Mouse (Mus musculus): ENCODE results near the gene Rnf115. TPM values are rescaled to one million over a fixed set of nuclear protein-coding genes. Genes with fewer than 3 reads are reported as not detected.

Gene Rnf115
- polyA plus RNA-seq, 1 experiment from 2014 or later: 90.4 TPM

GRCm38 (mm10) chr3:96701003-96701402, 26.5 kb upstream of the Rnf115 start:
- H3K9me3 ChIP-seq (ENCODE audit: control insufficient read depth, low read length): no peaks in the 10 kb centered on the region
- H3K27me3 ChIP-seq (ENCODE audit: control insufficient read depth, insufficient read depth, low read length): no peaks in the 10 kb centered on the region
- no peak overlapping the region for H3K9ac ChIP-seq (ENCODE audit: low read depth, low read length)
- H3K4me3 ChIP-seq (ENCODE audit: low read depth, low read length): no peak overlapping the region
- 0 out of 2 replicates have a peak, but pooled peaks cover 4% of the 10 kb centered on the region for H3K36me3 ChIP-seq (ENCODE audit: control insufficient read depth, insufficient read depth, low read length)
- WGBS: 87% methylated on average over 4 of the region's 4 CpGs
- ATAC-seq (ENCODE audit: low FRiP score) (no peak), DNase-seq (ENCODE audit: low spot score) (no peak)
- H3K4me2 ChIP-seq (replicated peaks; ENCODE audit: low read depth, low read length): no peak overlapping the region
- no peaks in the 10 kb centered on the region for H3K4me1 ChIP-seq (replicated peaks; ENCODE audit: control insufficient read depth, insufficient read depth, low read length)
- no peak overlapping the region for H3K27ac ChIP-seq (ENCODE audit: low read depth, low read length)

- 66% methylated on average over 11 of the region's 11 CpGs for WGBS
- 0 out of 2 replicates have a peak, but pooled peaks cover 4% of the 10 kb centered on the region for H3K36me3 ChIP-seq (ENCODE audit: control insufficient read depth, insufficient read depth, low read length)
- H3K9ac ChIP-seq (ENCODE audit: low read depth, low read length): no peak overlapping the region
- no peaks in the 10 kb centered on the region for H3K27me3 ChIP-seq (ENCODE audit: control insufficient read depth, insufficient read depth, low read length)
- no peak overlapping the region for H3K4me2 ChIP-seq (replicated peaks; ENCODE audit: low read depth, low read length)
- no peak overlapping the region for H3K4me3 ChIP-seq (ENCODE audit: low read depth, low read length)
- ATAC-seq (ENCODE audit: low FRiP score) (no peak), DNase-seq (ENCODE audit: low spot score) (peak; percentile 26)
- H3K9me3 ChIP-seq (ENCODE audit: control insufficient read depth, low read length): no peaks in the 10 kb centered on the region
- H3K27ac ChIP-seq (ENCODE audit: low read depth, low read length): no peak overlapping the region
- no peaks in the 10 kb centered on the region for H3K4me1 ChIP-seq (replicated peaks; ENCODE audit: control insufficient read depth, insufficient read depth, low read length)
Measured at GRCm38 (mm10) chr3:96704778-96705177, 22.7 kb upstream of the Rnf115 start.

GRCm38 (mm10) chr3:96706217-96706616, 21.2 kb upstream of the Rnf115 start:
- Histone ChIP-seq H3K4me2 (replicated peaks; ENCODE audit: low read depth, low read length) (no peak overlapping the region), H3K36me3 (ENCODE audit: control insufficient read depth, insufficient read depth, low read length) (0 out of 2 replicates have a peak, but pooled peaks cover 4% of the 10 kb centered on the region), H3K4me3 (ENCODE audit: low read depth, low read length) (no peak overlapping the region), H3K9me3 (ENCODE audit: control insufficient read depth, low read length) (no peaks in the 10 kb centered on the region), H3K4me1 (replicated peaks; ENCODE audit: control insufficient read depth, insufficient read depth, low read length) (no peaks in the 10 kb centered on the region), H3K27me3 (ENCODE audit: control insufficient read depth, insufficient read depth, low read length) (no peaks in the 10 kb centered on the region), H3K27ac (ENCODE audit: low read depth, low read length) (no peak overlapping the region), H3K9ac (ENCODE audit: low read depth, low read length) (no peak overlapping the region)
- DNase-seq (ENCODE audit: low spot score) (no peak), ATAC-seq (ENCODE audit: low FRiP score) (no peak)
- 93% methylated on average over 11 of the region's 11 CpGs for WGBS

GRCm38 (mm10) chr3:96706984-96707383, 20.5 kb upstream of the Rnf115 start:
- WGBS: 77% methylated on average over 7 of the region's 7 CpGs
- no peak overlapping the region for H3K4me3 ChIP-seq (ENCODE audit: low read depth, low read length)
- no peak overlapping the region for H3K9ac ChIP-seq (ENCODE audit: low read depth, low read length)
- no peak overlapping the region for H3K4me2 ChIP-seq (replicated peaks; ENCODE audit: low read depth, low read length)
- no peak overlapping the region for H3K27ac ChIP-seq (ENCODE audit: low read depth, low read length)
- DNase-seq (ENCODE audit: low spot score): no peak
- H3K27me3 ChIP-seq (ENCODE audit: control insufficient read depth, insufficient read depth, low read length): no peaks in the 10 kb centered on the region
- 0 out of 2 replicates have a peak, but pooled peaks cover 4% of the 10 kb centered on the region for H3K36me3 ChIP-seq (ENCODE audit: control insufficient read depth, insufficient read depth, low read length)
- H3K9me3 ChIP-seq (ENCODE audit: control insufficient read depth, low read length): no peaks in the 10 kb centered on the region
- no peaks in the 10 kb centered on the region for H3K4me1 ChIP-seq (replicated peaks; ENCODE audit: control insufficient read depth, insufficient read depth, low read length)
- no peak for ATAC-seq (ENCODE audit: low FRiP score)

GRCm38 (mm10) chr3:96707903-96708683, 19.4 kb upstream of the Rnf115 start, which contains the start of gene Nudt17:
Gene Nudt17, minus strand, starts transcription at chr3:96708562.
- WGBS: 6% methylated on average over 42 of the region's 42 CpGs
- Histone ChIP-seq H3K36me3 (ENCODE audit: control insufficient read depth, insufficient read depth, low read length) (0 out of 2 replicates have a peak, but pooled peaks cover 4% of the 10 kb centered on the region), H3K27me3 (ENCODE audit: control insufficient read depth, insufficient read depth, low read length) (no peaks in the 10 kb centered on the region), H3K27ac (ENCODE audit: low read depth, low read length) (no peak within 1 kb of the TSS), H3K4me2 (replicated peaks; ENCODE audit: low read depth, low read length) (peak within 1 kb of the TSS; percentile 89), H3K9ac (ENCODE audit: low read depth, low read length) (peak within 1 kb of the TSS; percentile 77), H3K9me3 (ENCODE audit: control insufficient read depth, low read length) (no peaks in the 10 kb centered on the region), H3K4me1 (replicated peaks; ENCODE audit: control insufficient read depth, insufficient read depth, low read length) (no peaks in the 10 kb centered on the region), H3K4me3 (ENCODE audit: low read depth, low read length) (peak within 1 kb of the TSS; percentile 43)
- peak; percentile 92 for DNase-seq (ENCODE audit: low spot score)
- ATAC-seq (ENCODE audit: low FRiP score): peak; percentile 89

GRCm38 (mm10) chr3:96708684-96709064, 18.8 kb upstream of the Rnf115 start:
- Histone ChIP-seq H3K4me3 (ENCODE audit: low read depth, low read length) (no peak overlapping the region), H3K4me2 (replicated peaks; ENCODE audit: low read depth, low read length) (no peak overlapping the region; the same call in 1 of the 2 replicates), H3K36me3 (ENCODE audit: control insufficient read depth, insufficient read depth, low read length) (0 out of 2 replicates have a peak, but pooled peaks cover 9% of the 10 kb centered on the region), H3K4me1 (replicated peaks; ENCODE audit: control insufficient read depth, insufficient read depth, low read length) (no peaks in the 10 kb centered on the region), H3K27ac (ENCODE audit: low read depth, low read length) (no peak overlapping the region), H3K27me3 (ENCODE audit: control insufficient read depth, insufficient read depth, low read length) (no peaks in the 10 kb centered on the region), H3K9me3 (ENCODE audit: control insufficient read depth, low read length) (no peaks in the 10 kb centered on the region), H3K9ac (ENCODE audit: low read depth, low read length) (no peak overlapping the region)
- 52% methylated on average over 2 of the region's 2 CpGs for WGBS
- ATAC-seq (ENCODE audit: low FRiP score) (peak; percentile 22; the same call in 1 of the 2 replicates), DNase-seq (ENCODE audit: low spot score) (no peak)

GRCm38 (mm10) chr3:96714286-96714685, 13.2 kb upstream of the Rnf115 start:
- H3K9ac ChIP-seq (ENCODE audit: low read depth, low read length): no peak overlapping the region
- H3K27me3 ChIP-seq (ENCODE audit: control insufficient read depth, insufficient read depth, low read length): no peaks in the 10 kb centered on the region
- H3K4me2 ChIP-seq (replicated peaks; ENCODE audit: low read depth, low read length): no peak overlapping the region
- H3K4me3 ChIP-seq (ENCODE audit: low read depth, low read length): no peak overlapping the region
- H3K36me3 ChIP-seq (ENCODE audit: control insufficient read depth, insufficient read depth, low read length): peaks cover 9% of the 10 kb centered on the region; the same call in 1 of the 2 replicates
- no peak overlapping the region for H3K27ac ChIP-seq (ENCODE audit: low read depth, low read length)
- H3K4me1 ChIP-seq (replicated peaks; ENCODE audit: control insufficient read depth, insufficient read depth, low read length): no peaks in the 10 kb centered on the region
- ATAC-seq (ENCODE audit: low FRiP score) (no peak), DNase-seq (ENCODE audit: low spot score) (no peak)
- no peaks in the 10 kb centered on the region for H3K9me3 ChIP-seq (ENCODE audit: control insufficient read depth, low read length)
- WGBS: 82% methylated on average over 5 of the region's 5 CpGs

GRCm38 (mm10) chr3:96715854-96716253, 11.6 kb upstream of the Rnf115 start:
- WGBS: 73% methylated on average over 2 of the region's 2 CpGs
- no peak overlapping the region for H3K4me2 ChIP-seq (replicated peaks; ENCODE audit: low read depth, low read length)
- no peaks in the 10 kb centered on the region for H3K9me3 ChIP-seq (ENCODE audit: control insufficient read depth, low read length)
- DNase-seq (ENCODE audit: low spot score): no peak
- H3K27ac ChIP-seq (ENCODE audit: low read depth, low read length): no peak overlapping the region
- H3K4me1 ChIP-seq (replicated peaks; ENCODE audit: control insufficient read depth, insufficient read depth, low read length): no peaks in the 10 kb centered on the region
- no peak for ATAC-seq (ENCODE audit: low FRiP score)
- H3K36me3 ChIP-seq (ENCODE audit: control insufficient read depth, insufficient read depth, low read length): peaks cover 9% of the 10 kb centered on the region; the same call in 1 of the 2 replicates
- no peak overlapping the region for H3K9ac ChIP-seq (ENCODE audit: low read depth, low read length)
- H3K27me3 ChIP-seq (ENCODE audit: control insufficient read depth, insufficient read depth, low read length): no peaks in the 10 kb centered on the region
- H3K4me3 ChIP-seq (ENCODE audit: low read depth, low read length): no peak overlapping the region

- H3K27ac ChIP-seq (ENCODE audit: low read depth, low read length): no peak overlapping the region
- 35% methylated on average over 14 of the region's 14 CpGs for WGBS
- H3K36me3 ChIP-seq (ENCODE audit: control insufficient read depth, insufficient read depth, low read length): peaks cover 8% of the 10 kb centered on the region; the same call in 1 of the 2 replicates
- H3K4me3 ChIP-seq (ENCODE audit: low read depth, low read length): no peak overlapping the region
- H3K9ac ChIP-seq (ENCODE audit: low read depth, low read length): no peak overlapping the region
- no peak overlapping the region for H3K4me2 ChIP-seq (replicated peaks; ENCODE audit: low read depth, low read length)
- ATAC-seq (ENCODE audit: low FRiP score) (no peak), DNase-seq (ENCODE audit: low spot score) (peak; percentile 58)
- H3K9me3 ChIP-seq (ENCODE audit: control insufficient read depth, low read length): no peaks in the 10 kb centered on the region
- H3K4me1 ChIP-seq (replicated peaks; ENCODE audit: control insufficient read depth, insufficient read depth, low read length): no peaks in the 10 kb centered on the region
- no peaks in the 10 kb centered on the region for H3K27me3 ChIP-seq (ENCODE audit: control insufficient read depth, insufficient read depth, low read length)
Measured at GRCm38 (mm10) chr3:96719173-96719572, 8.3 kb upstream of the Rnf115 start.

Data from hindbrain, embryonic 11.5 days (tissue).